Mouse (Mus musculus): ENCODE results near the gene Sdk1. TPM values are rescaled to one million over a fixed set of nuclear protein-coding genes. Genes with fewer than 3 reads are reported as not detected.

Sdk1 gene
- total RNA-seq, 1 experiment from 2014 or later: 10.0 TPM

DNA sequence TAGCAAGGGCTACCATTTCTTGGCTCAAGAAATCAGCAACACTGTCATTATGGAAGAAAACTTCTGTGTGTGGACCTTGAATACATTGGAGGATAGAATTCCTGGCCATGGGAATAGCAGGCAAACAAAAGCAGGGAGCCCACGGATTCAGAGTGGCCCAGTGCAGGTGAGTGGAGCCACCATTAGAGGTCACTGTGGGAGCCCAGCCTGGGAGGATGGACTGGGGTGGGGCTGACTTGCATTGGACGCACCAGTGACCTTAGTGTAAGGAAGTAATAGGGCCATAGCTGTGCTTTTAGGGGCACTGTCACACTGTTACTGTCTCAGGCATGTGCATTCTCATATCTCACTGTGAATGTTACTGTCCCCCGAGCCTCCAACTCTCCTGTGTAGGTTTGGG lies 1001.3 kb downstream of the Sdk1 start:
- no peak for DNase-seq

DNA sequence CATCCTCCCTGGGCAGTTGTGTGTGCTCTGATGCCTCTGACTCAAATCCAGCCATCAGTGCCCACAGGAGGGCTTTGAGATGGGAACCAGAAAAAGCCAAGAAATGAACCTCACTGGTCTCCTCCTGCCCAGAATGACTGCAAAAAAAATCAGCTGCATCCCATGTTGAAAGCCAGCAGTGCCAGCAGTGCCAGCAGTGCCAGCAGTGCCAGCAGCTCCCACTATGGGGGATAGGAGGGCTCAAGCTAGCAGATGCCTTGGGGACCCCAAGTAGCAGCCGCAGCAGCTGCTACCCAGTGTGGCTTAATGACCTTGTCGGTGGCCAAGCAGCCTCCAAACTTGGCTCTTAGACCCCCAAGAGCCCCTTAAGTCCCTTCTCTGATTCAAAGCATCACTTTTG lies 1001.8 kb downstream of the Sdk1 start:
- DNase-seq: no peak

DNA sequence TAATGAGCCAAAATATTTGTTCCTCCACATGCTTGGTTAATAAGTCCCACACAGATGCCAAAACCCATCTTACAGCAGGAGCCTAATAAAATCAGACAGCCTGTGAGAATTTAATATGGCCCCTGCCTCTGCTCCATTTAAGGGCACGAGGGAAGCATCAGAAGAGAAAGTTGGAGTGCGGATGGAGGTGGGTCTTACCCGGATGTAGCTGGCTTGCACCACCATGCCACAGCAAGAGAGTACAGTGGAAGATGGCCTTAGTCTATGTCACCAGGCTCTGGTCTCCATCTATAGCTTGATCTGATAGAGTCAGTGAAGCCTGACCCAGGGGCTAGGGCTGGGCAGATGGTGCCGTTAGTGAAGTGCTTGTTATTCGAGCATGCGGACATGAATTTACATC lies 1014.9 kb downstream of the Sdk1 start:
- DNase-seq: no peak

DNA sequence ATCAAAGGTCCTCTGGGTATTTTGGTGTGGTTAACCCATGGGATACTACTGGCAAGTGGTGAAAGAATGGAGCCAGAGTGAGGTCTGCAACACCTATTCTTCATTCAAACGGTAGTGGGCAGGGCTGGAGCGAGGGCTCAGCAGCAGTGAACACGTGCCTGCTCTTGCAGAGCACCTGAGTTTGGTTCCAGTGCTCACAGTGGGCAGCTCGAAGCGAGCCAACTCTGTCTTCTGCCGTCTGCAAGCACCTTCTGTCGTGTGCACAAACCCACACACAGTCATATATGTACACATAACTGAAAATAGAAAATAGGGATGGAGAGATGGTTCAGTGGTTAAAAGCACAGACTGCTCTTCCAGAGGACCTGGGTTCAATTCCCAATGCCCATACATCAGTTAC lies 1017.4 kb downstream of the Sdk1 start:
- no peak for DNase-seq

DNA sequence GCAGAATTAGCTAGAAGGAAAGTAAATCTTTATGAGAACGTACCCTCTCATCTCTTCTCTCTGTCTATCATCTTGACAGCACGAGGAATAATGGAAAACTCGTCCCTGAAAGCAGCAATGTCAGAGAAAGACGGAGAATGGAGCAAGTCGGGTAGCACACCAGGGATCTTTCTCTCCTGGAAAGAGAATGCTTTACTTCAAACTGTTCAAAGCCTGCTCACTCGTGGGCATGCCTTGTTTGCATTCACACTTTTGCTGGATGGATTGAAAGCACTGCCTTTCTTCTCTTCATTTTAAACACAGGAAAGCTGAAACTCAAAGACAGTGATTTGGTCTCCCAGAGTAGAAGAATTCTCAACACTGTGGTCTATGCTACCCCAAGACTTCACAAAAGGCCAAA lies 1020.8 kb downstream of the Sdk1 start:
- DNase-seq: no peak

Other genes with a start within 250 kb of the Sdk1 start
- gene Card11, start 240.9 kb upstream of the Sdk1 start, total RNA-seq (2021): 0.63 and 7.8 TPM in 2 replicates